Mouse (Mus musculus) embryonic fibroblast, embryonic 13.5 days (primary cell): ENCODE data around the gene Bicc1.

ENCODE experiments used
- CTCF ChIP-seq: IDR thresholded peaks from 2 replicates; pipeline ENCODE4 v1.5.1; 2011; ENCODE audit warnings: mild to moderate bottlenecking, control low read depth, low read length, moderate library complexity, borderline replicate concordance; ENCODE audit not compliant: insufficient read depth
- POLR2A ChIP-seq: IDR thresholded peaks from 2 replicates; pipeline ENCODE4 v1.6.1; 2011; ENCODE audit warnings: low read depth, mild to moderate bottlenecking, control low read depth, low read length, moderate library complexity

GRCm38 (mm10) chr10:71159676-71160235 lies at the start of gene Bicc1:
- peak; percentile 54; the same call in 1 of the 2 replicates for TF ChIP-seq POLR2A
- no peak for TF ChIP-seq CTCF
